Mouse (Mus musculus): Measurements from ENCODE around the gene Ppp1r12a.

DNA sequence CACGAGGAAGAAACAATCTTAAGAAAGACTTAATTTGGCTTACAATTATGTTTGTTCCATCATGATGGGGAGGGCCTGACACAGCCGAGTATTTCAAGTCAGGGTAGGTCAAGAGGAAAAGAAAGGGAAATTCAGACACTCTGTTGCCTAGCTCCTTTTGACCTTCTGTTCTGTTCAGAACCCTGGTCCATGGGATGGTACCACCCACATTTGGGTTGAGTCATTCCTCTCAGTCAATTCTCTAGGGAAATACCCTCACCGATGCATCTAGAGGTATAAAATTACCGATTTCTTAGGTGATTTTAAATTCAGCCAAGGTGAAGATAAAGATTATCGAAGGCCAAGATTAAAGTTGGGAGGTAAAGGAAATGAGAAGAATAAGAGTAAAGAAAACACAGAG, 23.6 kb upstream of the Ppp1r12a start:
- TF ChIP-seq CTCF (IDR thresholded peaks at IDR 0.05; ENCODE audit: extremely low read depth, insufficient read depth, low read length), result no peak
- TF ChIP-seq POLR2A (IDR thresholded peaks at IDR 0.05; ENCODE audit: extremely low read depth, insufficient read depth, low read length), result no peak
